Mouse (Mus musculus) liver, embryonic 16.5 days (tissue): Measurements from ENCODE around the gene Trim6. TPM values are rescaled to one million over a fixed set of nuclear protein-coding genes. Genes with fewer than 3 reads are reported as not detected.
"Not testable (repeated sequence)": the region's sequence is repeated elsewhere in the genome, so short reads cannot be mapped to it uniquely, and the experiment has no call there.

ENCODE experiments used
- ATAC-seq: fragments of 200-750 bp; cut with Nextera tagmentation; 2 replicates; pipeline ENCODE4 v1.8.0; 2017; ENCODE audit warnings: low read depth, mild to moderate bottlenecking, moderate number of reproducible peaks, moderate library complexity
- H3K27ac ChIP-seq: fragments of 300-500 bp; sonication (generic); 2 replicates; pipeline ENCODE4 v1.5.1; 2014; ENCODE audit warnings: mild to moderate bottlenecking, low read length
- H3K27me3 ChIP-seq: fragments of 300-500 bp; sonication (generic); 2 replicates; pipeline ENCODE4 v1.6.1; 2014; ENCODE audit warnings: low read depth, low read length, mixed read lengths; ENCODE audit not compliant: control insufficient read depth, insufficient read depth
- H3K36me3 ChIP-seq: fragments of 300-500 bp; sonication (generic); 2 replicates; pipeline ENCODE4 v1.6.1; 2014; ENCODE audit warnings: mild to moderate bottlenecking; ENCODE audit not compliant: control insufficient read depth, insufficient read depth
- H3K4me1 ChIP-seq: fragments of 300-500 bp; sonication (generic); 2 replicates; pipeline ENCODE4 v1.6.1; 2014; ENCODE audit warnings: low read depth, low read length, mixed read lengths; ENCODE audit not compliant: control insufficient read depth
- H3K4me2 ChIP-seq: fragments of 300-500 bp; sonication (generic); 2 replicates; pipeline ENCODE4 v1.6.1; 2014; ENCODE audit warnings: low read depth, low read length, mixed read lengths
- H3K4me3 ChIP-seq: fragments of 300-500 bp; sonication (generic); 2 replicates; pipeline ENCODE4 v1.5.1; 2014; ENCODE audit warnings: low read depth, mild to moderate bottlenecking, low read length
- H3K9ac ChIP-seq: fragments of 300-500 bp; sonication (generic); 2 replicates; pipeline ENCODE4 v1.6.1; 2014; ENCODE audit warnings: low read depth, low read length
- H3K9me3 ChIP-seq: fragments of 300-500 bp; sonication (generic); replicated peaks from 2 replicates; pipeline ENCODE4 v1.6.1; 2016; ENCODE audit warnings: low read length; ENCODE audit not compliant: control insufficient read depth
- WGBS: fragments of 180-500 bp; shearing (Covaris S2); extraction: QIAGEN DNeasy Blood & Tissue Kit; methylation state at CpG from one replicate; pipeline ENCODE4 v1.1.7; 2014; ENCODE audit not compliant: insufficient replicate concordance; 5-methylcytosine and 5-hydroxymethylcytosine counted together
- polyA plus RNA-seq: library from polyadenylated mRNA; unstranded; fragments of >200 nt; fragmentation: Nextera tagmentation; extraction: Ambion mirVana; gene quantifications from 2 replicates; pipeline ENCODE4 v1.2.1, GENCODE M21; 2015

Trim6 gene
- polyA plus RNA-seq, 1 experiment from 2014 or later, result 0.22 TPM

DNA sequence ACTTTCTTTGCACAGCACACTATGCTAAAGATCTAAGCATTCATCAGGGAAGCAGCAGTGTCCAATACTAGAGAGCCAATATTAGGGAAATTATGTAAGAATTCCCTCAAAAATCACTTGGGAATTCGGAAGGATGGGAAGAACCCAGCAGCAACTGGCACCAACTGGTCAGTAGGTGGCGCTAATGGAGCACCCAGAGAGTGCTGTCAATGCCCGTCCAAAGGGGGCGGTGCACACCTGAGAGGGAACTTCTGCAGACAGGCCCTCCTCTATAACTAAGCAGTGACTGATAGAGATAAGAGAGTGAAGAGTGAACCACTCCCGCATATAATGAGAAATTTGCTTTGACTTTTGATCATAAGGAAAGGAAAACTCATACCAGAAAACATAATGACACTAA is 18.8 kb upstream of the Trim6 start:
- H3K4me3 ChIP-seq, result no peak overlapping the region
- no peaks in the 10 kb centered on the region for H3K4me1 ChIP-seq
- H3K9ac ChIP-seq, result no peak overlapping the region
- H3K27me3 ChIP-seq, result no peaks in the 10 kb centered on the region
- WGBS, result 2% methylated on average over 5 of the region's 5 CpGs
- no peak overlapping the region for H3K4me2 ChIP-seq
- ATAC-seq, result peak; percentile 60; the same call in 1 of the 2 replicates
- H3K27ac ChIP-seq, result no peak overlapping the region
- no peaks in the 10 kb centered on the region for H3K36me3 ChIP-seq
- no peaks in the 10 kb centered on the region for H3K9me3 ChIP-seq

DNA sequence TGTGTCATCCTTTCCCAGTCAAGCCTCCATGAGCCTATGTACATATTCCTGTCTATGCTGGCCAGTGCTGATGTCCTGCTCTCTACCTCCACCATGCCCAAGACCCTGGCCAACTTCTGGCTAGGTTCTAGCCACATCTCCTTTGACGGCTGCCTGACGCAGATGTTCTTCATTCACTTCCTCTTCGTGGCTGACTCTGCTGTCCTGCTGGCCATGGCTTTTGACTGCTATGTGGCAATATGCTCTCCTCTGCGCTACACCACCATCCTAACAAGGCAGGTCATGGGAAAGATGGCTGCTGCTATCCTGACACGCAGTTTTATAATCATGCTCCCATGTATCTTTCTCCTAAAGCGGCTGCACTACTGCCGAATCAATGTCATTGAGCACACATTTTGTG is 12.4 kb upstream of the Trim6 start:
- H3K9ac ChIP-seq, result no peak overlapping the region
- H3K4me1 ChIP-seq, result no peaks in the 10 kb centered on the region
- no peaks in the 10 kb centered on the region for H3K9me3 ChIP-seq
- no peaks in the 10 kb centered on the region for H3K36me3 ChIP-seq
- peak; percentile 39; the same call in 1 of the 2 replicates for ATAC-seq
- 49% methylated on average over 7 of the region's 7 CpGs for WGBS
- no peak overlapping the region for H3K4me2 ChIP-seq
- H3K27ac ChIP-seq, result no peak overlapping the region
- H3K27me3 ChIP-seq, result no peaks in the 10 kb centered on the region
- no peak overlapping the region for H3K4me3 ChIP-seq

DNA sequence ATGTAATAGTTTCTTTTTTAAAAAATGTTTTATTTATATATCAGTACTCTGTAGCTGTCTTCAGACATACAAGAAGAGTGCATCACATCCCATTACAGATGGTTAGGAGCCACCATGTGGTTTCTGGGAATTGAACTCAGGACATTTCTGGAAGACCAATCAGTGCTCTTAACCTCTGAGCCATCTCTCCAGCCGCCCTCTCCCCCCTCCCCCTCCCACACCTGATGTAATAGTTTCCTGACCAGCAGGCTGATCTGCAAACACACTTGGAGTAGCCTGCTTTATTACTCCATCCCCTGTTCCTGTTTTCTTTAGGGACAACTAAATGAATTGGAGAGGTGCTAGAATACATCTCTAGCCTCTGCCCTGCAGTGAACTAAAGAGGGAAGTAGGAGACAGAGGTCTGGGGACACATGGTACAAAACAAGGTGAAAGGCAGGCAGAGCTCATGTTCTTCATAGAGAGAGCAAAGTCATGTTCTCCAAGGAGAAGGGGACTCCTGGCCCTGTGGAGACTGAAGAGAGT is 2.5 kb upstream of the Trim6 start:
- Histone ChIP-seq H3K9ac (no peak overlapping the region), H3K4me2 (no peak overlapping the region), H3K27me3 (no peaks in the 10 kb centered on the region), H3K9me3 (no peaks in the 10 kb centered on the region), H3K4me1 (no peaks in the 10 kb centered on the region), H3K4me3 (no peak overlapping the region), H3K36me3 (no peaks in the 10 kb centered on the region), H3K27ac (no peak overlapping the region)
- 0% methylated on average over 1 of the region's 1 CpGs for WGBS
- no peak for ATAC-seq

DNA sequence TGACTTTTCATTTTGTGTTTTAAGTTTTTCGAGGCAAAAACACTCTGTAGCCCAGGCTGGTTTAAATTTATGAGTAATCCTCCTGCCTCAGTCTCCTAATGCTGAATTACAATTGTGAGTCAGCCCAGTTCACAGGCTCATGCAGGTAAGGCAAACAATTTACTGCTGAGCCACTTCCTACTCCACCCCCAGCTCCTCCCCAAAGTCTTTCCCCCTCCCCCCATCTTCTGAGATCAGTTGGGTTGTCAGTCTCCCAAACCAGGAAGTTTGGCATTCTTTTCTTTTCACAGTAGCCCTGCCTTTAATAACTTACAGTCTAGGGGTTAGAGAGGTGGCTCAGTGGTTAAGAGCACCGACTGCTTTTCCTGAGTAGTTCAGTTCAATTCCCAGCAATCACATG is 712 bp upstream of the Trim6 start:
- Histone ChIP-seq H3K9ac (no peak overlapping the region), H3K4me3 (no peak overlapping the region), H3K27ac (no peak overlapping the region), H3K27me3 (no peaks in the 10 kb centered on the region), H3K4me1 (no peaks in the 10 kb centered on the region), H3K4me2 (no peak overlapping the region), H3K36me3 (no peaks in the 10 kb centered on the region), H3K9me3 (no peaks in the 10 kb centered on the region)
- WGBS, result 29% methylated on average over 2 of the region's 2 CpGs
- ATAC-seq, result no peak

DNA sequence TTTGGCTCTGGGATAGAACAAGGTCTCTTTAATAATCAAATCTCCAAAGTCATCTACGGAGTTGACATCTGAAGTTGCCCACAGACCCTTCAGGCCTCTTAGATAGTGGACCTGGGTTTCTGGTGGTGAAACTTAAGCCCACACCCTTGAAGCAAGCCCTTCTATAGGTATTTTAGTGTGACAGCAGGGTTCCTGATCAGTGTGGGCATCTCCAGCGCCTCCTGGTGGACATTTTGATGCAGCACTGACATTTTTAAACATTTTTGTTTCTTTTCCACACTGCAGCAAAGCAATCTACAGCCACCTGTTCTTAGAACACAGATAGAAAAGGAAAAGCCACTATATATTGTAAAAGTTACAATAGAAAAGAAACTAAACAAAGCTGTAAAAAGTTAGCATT is 12.6 kb downstream of the Trim6 start:
- no peak overlapping the region for H3K9ac ChIP-seq

DNA sequence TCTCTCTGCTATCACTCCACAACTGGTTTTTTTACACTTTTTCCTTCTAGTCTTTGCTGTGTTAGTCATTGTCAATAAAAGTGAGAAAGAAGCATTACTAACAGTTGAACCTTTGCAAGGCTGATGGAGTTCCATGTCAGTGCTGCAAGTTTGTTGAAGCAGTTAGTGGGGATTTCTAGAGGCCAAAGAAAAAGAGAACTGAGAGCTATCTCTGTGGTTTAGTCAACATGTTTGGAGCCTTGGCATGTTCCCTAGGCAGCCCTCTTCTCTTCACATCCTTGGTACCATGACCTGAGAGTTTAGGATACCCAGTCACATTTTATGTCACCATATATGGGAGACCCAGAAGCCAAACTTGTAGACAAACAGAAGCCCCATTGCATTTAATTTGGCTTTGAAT is 22.3 kb downstream of the Trim6 start:
- no peak overlapping the region for H3K4me2 ChIP-seq
- no peaks in the 10 kb centered on the region for H3K36me3 ChIP-seq
- H3K4me1 ChIP-seq, result no peaks in the 10 kb centered on the region
- ATAC-seq, result no peak
- H3K27ac ChIP-seq, result no peak overlapping the region
- H3K27me3 ChIP-seq, result no peaks in the 10 kb centered on the region
- H3K4me3 ChIP-seq, result no peak overlapping the region
- H3K9me3 ChIP-seq, result no peaks in the 10 kb centered on the region
- H3K9ac ChIP-seq, result no peak overlapping the region

More for the DNA sequence above, 12.6 kb downstream of the Trim6 start:
- Histone ChIP-seq H3K4me1 (no peaks in the 10 kb centered on the region), H3K27me3 (no peaks in the 10 kb centered on the region), H3K4me2 (no peak overlapping the region), H3K4me3 (no peak overlapping the region), H3K27ac (no peak overlapping the region), H3K36me3 (no peaks in the 10 kb centered on the region), H3K9me3 (no peaks in the 10 kb centered on the region)
- ATAC-seq, result no peak
- WGBS, result 23% methylated on average over 2 of the region's 2 CpGs

DNA sequence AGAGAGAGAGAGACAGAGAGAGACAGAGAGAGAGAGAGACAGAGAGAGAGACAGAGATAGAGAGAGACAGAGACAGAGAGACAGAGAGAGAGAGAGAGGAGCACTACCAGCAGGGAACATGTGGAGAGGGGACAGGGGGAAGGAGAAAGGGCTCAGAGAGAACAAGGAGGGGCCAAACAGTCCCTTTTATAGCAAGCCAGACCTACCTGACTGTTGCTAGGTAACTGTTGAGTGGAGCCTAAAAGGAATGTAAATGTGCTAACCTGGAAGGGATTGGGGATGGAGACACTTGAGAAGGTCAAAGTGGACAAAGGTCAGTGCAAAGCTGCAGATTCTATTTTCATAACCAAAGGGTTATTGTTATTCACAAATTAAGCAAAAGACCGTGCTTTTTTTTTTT is 25.0 kb downstream of the Trim6 start:
- Histone ChIP-seq H3K27me3 (no peaks in the 10 kb centered on the region), H3K27ac (no peak overlapping the region), H3K4me2 (no peak overlapping the region), H3K4me3 (no peak overlapping the region), H3K36me3 (no peaks in the 10 kb centered on the region), H3K4me1 (no peaks in the 10 kb centered on the region), H3K9ac (no peak overlapping the region), H3K9me3 (no peaks in the 10 kb centered on the region)
- ATAC-seq, result no peak
- WGBS, result 31% methylated on average over 1 of the region's 1 CpGs

DNA sequence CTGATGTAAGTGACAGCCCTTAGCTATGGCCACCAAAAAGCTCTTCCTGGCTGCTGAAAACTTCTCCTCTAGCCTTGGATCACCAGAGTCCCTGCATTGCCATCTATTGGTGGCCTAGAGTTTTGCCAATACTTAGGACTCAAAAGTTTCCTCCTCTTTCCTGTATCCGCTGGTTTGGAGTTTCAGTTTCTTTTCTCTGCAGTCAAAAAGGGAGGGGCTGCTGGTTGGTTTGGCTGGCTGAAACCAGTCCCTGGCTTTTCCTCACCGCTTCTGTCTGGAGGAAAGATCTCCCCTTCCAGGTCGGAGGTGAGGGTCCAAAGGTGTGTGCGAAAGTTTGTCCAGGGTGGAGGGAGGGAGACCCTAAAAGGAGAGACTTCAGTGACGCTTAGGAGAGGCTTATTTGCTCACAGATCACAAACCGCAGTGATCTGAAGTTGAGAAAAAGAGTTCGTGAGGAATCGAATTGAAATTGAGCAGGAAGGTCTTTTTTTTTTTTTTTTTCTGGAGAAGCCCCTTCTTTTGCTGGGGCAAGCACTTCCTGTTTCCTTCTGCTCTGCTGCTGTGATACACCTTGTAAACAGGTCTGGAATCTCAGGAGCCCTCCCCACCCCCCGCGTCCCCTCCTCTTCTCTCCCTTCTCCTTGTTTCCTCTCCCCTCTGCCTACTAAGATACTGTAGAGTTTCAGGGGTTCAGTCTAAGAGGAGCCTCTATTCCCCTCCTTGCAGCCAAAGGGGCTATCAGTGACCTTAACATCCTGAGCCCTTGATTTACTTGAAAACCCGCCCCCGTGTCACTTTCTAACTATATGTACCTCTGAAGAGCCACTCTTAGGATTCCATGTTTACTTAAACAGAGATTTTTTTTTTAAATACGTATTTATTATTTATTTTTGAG is 25.9 kb downstream of the Trim6 start, which contains the start of gene Trim34a:
Gene Trim34a, plus strand, starts transcription at position 171 of the 895 bp plus-strand sequence.
- H3K27ac ChIP-seq, result 0 out of 2 replicates have a peak within 1 kb of the TSS, but pooled peaks have one; percentile 41

DNA sequence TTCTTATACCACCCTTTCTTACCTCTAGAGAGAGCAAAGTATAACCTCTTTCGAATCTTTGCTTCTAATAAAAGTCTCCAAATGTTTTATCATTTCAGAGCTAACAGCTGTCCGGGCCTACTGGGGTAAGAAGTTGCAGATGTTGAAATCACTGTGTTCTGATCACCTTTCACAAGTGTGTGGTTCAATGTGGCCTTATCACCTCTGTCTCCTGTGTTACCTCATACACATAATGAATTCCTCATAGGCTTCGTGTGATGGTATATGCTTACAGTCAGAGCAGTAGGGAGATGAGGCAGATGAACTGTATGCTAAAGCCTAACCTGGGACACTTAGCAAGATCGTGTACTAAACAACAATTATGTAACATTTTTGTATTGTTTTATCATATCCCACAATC is 41.8 kb downstream of the Trim6 start:
- not testable (repeated sequence) for H3K4me1 ChIP-seq
- 63% methylated on average over 4 of the region's 4 CpGs for WGBS

More for the DNA sequence above, 25.9 kb downstream of the Trim6 start, which contains the start of gene Trim34a:
- WGBS, result 4% methylated on average over 13 of the region's 13 CpGs
- H3K9me3 ChIP-seq, result no peaks in the 10 kb centered on the region
- H3K4me3 ChIP-seq, result peak within 1 kb of the TSS; percentile 66
- H3K27me3 ChIP-seq, result no peaks in the 10 kb centered on the region
- peak within 1 kb of the TSS; percentile 65 for H3K9ac ChIP-seq
- peak within 1 kb of the TSS; percentile 62 for H3K4me2 ChIP-seq
- peak; percentile 75 for ATAC-seq
- no peaks in the 10 kb centered on the region for H3K36me3 ChIP-seq
- no peaks in the 10 kb centered on the region for H3K4me1 ChIP-seq

More for the DNA sequence above, 41.8 kb downstream of the Trim6 start:
- ATAC-seq, H3K36me3 ChIP-seq, H3K27me3 ChIP-seq, H3K4me3 ChIP-seq, H3K4me2 ChIP-seq, H3K9me3 ChIP-seq, H3K27ac ChIP-seq, H3K9ac ChIP-seq: not testable (repeated sequence)
